Mouse (Mus musculus): ENCODE results near the gene Runx1. TPM values are rescaled to one million over a fixed set of nuclear protein-coding genes. Genes with fewer than 3 reads are reported as not detected.

Runx1 gene
- polyA plus RNA-seq, 1 experiment from 2014 or later: 4.5 TPM

DNA sequence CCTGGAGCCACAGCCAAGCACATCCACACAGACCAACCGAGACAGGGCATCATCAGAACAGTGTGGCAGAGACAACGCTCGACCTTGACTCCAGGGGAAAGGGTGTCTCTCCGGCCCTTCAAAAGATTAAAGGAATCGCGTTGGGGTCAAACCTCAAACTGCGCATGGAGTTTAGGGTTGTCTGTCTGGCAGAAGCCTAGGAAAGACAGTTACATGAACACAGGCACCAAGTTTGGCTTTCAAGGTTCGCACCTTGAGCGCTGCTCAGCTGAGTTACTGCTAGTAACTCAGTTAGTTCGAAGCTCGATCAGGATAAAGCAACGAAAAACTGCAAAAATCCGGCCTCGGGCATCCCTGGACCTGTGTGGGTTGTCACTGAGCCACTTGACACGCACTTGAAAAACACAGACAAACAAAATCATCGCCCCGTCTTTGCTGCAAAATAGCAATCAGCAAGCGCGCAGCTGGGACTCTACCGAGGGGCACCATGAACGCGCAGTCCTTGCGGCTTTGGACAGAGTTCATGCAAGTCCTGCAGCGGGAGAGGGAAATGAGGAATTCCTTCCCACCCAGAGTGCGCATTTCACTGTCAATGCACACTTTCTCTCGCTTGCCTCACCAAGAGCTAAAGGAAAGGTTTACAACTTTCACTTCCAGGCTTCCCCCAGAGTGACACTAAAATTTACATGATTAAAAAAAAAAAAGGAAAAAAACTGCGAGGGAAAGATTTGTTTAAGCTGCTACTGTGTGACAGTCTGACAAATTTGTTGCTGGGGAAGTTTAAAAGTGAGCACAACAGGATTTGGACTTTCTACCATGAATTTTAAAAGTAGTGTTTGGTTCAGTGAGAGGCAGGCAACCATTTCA is 126.2 kb downstream of the Runx1 start:
- Histone ChIP-seq H3K4me2 (replicated peaks) (peak overlapping the region; percentile 94), H3K4me3 (no peak overlapping the region; the same call in 1 of the 2 replicates)

GRCm38 (mm10) chr16:92698612-92698998 is 127.3 kb downstream of the Runx1 start:
- WGBS: under 1% methylated on average over 26 of the region's 26 CpGs
- peak overlapping the region; percentile 94 for H3K4me2 ChIP-seq (replicated peaks)
- H3K9ac ChIP-seq: peak overlapping the region; percentile 51; the same call in 1 of the 2 replicates
- H3K36me3 ChIP-seq: no peaks in the 10 kb centered on the region
- peaks cover 76% of the 10 kb centered on the region for H3K27me3 ChIP-seq (replicated peaks)
- peaks cover 27% of the 10 kb centered on the region for H3K4me1 ChIP-seq
- peak overlapping the region; percentile 46 for H3K4me3 ChIP-seq
- peak; percentile 67 for ATAC-seq (ENCODE audit: low FRiP score, low read depth)
- no peaks in the 10 kb centered on the region for H3K9me3 ChIP-seq
- H3K27ac ChIP-seq: no peak overlapping the region

More for the DNA sequence above, 126.2 kb downstream of the Runx1 start:
- Histone ChIP-seq H3K9ac (no peak overlapping the region), H3K36me3 (no peaks in the 10 kb centered on the region), H3K9me3 (no peaks in the 10 kb centered on the region), H3K27ac (no peak overlapping the region), H3K4me1 (peaks cover 30% of the 10 kb centered on the region), H3K27me3 (replicated peaks) (peaks cover 71% of the 10 kb centered on the region)
- WGBS: 1% methylated on average over 27 of the region's 27 CpGs
- ATAC-seq (ENCODE audit: low FRiP score, low read depth): no peak

DNA sequence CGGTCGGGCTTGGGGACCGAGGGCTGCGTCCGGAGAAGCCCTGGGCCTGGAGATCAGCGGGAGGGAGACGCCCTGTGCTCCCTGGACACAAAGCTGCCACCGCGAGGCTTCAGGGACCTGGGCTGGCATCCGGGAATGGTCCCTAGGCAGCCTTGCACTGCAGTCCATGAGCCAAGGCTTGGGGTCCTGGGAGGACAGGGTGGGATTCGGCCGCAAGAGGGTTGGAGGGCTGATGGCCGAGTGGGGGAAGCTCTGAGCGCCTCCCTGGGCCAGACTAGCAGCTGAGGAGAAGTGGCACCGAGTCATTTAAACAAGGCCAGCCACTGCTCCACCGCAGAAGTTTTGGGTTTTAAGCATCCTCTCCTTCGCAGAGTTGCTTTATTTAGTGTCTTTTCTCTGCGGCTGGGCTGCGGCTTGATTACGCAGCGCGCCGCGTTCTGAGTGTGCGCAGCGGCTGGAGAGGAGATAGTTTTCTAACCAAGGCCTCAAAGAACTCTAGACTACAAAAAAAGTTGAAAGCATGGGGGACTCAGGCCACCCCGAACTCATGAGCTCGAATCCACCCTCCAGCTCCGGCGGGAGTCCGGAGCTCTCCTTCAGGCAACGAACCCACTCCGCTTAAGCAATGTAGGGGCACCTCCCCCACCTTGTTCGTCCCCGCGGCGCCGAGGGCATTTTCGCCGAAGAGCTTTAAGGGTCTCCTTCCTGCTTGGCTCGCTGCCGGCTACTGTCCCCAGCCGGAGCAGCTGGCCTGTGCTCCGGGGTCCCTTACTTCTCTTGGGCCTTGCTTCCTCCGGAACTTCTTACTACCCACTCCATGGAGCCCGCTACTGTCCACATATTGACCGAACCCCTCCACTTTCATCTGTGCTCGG is 128.0 kb downstream of the Runx1 start:
- peak; percentile 48 for ATAC-seq (ENCODE audit: low FRiP score, low read depth)
- Histone ChIP-seq H3K4me3 (peak overlapping the region; percentile 46), H3K9me3 (no peaks in the 10 kb centered on the region), H3K27me3 (replicated peaks) (peaks cover 80% of the 10 kb centered on the region), H3K27ac (no peak overlapping the region), H3K4me1 (peaks cover 27% of the 10 kb centered on the region), H3K9ac (peak overlapping the region; percentile 51), H3K36me3 (no peaks in the 10 kb centered on the region), H3K4me2 (replicated peaks) (peak overlapping the region; percentile 94)
- WGBS: under 1% methylated on average over 48 of the region's 48 CpGs

DNA sequence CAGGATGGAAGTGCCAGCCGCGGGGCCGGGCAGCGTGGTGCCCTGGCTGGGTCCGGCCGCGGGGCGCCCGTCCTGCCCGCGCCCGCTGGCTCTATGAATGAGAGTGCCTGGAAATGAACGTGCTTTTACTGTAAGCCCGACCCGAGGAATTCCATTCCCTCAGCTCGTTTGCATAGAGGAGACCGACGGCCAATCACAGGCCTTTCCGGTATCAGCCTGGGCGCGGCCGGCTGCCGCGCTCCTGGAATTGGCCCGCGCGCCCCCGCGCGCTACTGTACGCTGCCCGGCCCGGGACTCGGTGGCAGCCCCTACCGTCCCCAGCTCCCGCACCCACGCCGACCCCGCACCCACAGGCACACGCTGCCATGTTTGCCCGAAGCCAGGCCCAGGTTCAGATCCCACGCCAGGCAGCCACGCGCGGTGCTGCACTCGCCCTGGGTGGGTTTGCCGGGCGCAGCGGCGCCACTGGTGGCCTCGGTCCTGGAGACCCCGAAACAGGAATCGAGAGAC is 128.7 kb downstream of the Runx1 start:
- Histone ChIP-seq H3K36me3 (no peaks in the 10 kb centered on the region), H3K27ac (no peak overlapping the region)
- under 1% methylated on average over 53 of the region's 53 CpGs for WGBS

DNA sequence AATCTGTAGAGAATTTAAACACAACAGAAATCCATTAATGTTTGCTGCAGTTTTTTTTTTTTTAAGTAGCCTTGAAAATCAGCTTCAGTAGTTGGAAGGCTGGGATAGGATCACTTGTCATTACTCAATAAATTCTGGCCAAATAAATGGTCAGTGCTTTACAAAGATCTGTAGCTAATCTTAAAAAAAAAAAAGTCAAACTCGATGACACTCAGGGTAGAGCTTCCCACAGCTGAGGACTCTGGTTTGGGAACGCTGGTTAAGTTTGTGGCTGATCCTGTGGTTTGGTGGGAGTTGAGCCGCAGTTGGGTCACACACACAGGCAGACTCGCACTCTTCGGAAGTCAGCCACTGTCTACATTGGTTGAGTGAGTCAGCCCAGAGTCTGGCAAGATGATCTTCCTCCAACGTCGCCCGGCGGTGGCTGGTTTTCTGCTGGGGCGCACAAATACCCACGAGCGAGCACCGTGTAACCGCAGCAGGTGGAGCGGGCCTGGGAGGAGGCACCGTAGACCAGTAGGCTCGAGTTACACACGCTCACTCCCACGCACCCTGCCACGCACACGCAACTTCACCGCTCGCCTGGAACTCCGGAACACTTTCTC is 129.4 kb downstream of the Runx1 start:
- under 1% methylated on average over 24 of the region's 24 CpGs for WGBS
- Histone ChIP-seq H3K9ac (no peak overlapping the region), H3K27ac (no peak overlapping the region), H3K27me3 (replicated peaks) (peaks cover 86% of the 10 kb centered on the region), H3K4me3 (peak overlapping the region; percentile 46), H3K4me2 (replicated peaks) (peak overlapping the region; percentile 94), H3K9me3 (no peaks in the 10 kb centered on the region), H3K36me3 (no peaks in the 10 kb centered on the region), H3K4me1 (peaks cover 27% of the 10 kb centered on the region)
- ATAC-seq (ENCODE audit: low FRiP score, low read depth): no peak

More for the DNA sequence above, 128.7 kb downstream of the Runx1 start:
- Histone ChIP-seq H3K4me1 (peaks cover 27% of the 10 kb centered on the region), H3K4me2 (replicated peaks) (peak overlapping the region; percentile 94), H3K9ac (peak overlapping the region; percentile 51), H3K9me3 (no peaks in the 10 kb centered on the region), H3K27me3 (replicated peaks) (peaks cover 87% of the 10 kb centered on the region), H3K4me3 (peak overlapping the region; percentile 46)
- ATAC-seq (ENCODE audit: low FRiP score, low read depth): peak; percentile 84

GRCm38 (mm10) chr16:92695981-92696380 is 130.0 kb downstream of the Runx1 start:
- Histone ChIP-seq H3K27ac (no peak overlapping the region), H3K27me3 (replicated peaks) (peaks cover 87% of the 10 kb centered on the region), H3K4me1 (peaks cover 27% of the 10 kb centered on the region), H3K36me3 (no peaks in the 10 kb centered on the region), H3K4me3 (peak overlapping the region; percentile 27; the same call in 1 of the 2 replicates), H3K9ac (no peak overlapping the region), H3K9me3 (no peaks in the 10 kb centered on the region), H3K4me2 (replicated peaks) (peak overlapping the region; percentile 51)
- 7% methylated on average over 12 of the region's 12 CpGs for WGBS
- no peak for ATAC-seq (ENCODE audit: low FRiP score, low read depth)

DNA sequence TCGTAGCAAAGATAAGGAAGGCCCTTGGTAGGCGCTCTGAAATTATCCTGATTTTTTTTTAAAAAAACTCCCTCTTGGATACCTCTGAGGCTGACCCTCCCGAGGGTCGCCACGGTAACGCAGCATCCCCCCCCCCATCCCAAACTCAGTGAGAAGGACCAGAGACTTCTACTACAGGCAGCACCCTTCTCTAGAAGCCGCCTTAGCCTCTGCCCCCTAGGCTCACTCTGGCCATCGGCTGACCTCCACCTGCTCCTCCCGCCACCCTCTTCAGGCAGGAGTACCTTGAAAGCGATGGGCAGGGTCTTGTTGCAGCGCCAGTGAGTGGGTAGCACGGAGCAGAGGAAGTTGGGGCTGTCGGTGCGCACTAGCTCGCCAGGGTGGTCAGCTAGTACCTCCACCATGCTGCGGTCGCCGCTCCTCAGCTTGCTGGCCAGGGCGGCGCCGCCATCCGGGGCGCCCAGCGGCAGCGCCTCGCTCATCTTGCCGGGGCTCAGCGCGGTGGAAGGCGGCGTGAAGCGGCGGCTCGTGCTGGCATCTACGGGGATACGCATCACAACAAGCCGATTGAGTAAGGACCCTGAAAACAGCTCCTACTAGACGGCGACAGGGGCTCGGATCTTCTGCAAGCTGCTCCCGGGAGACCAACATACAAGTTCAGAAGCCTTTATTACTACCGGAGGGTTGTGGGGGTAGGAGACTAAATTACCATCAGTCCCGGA is 130.6 kb downstream of the Runx1 start:
- Histone ChIP-seq H3K27ac (no peak overlapping the region), H3K9me3 (no peaks in the 10 kb centered on the region), H3K27me3 (replicated peaks) (peaks cover 81% of the 10 kb centered on the region), H3K4me3 (peak overlapping the region; percentile 27), H3K4me1 (peaks cover 27% of the 10 kb centered on the region), H3K36me3 (no peaks in the 10 kb centered on the region), H3K9ac (peak overlapping the region; percentile 17; the same call in 1 of the 2 replicates), H3K4me2 (replicated peaks) (peak overlapping the region; percentile 51)
- WGBS: under 1% methylated on average over 43 of the region's 43 CpGs
- ATAC-seq (ENCODE audit: low FRiP score, low read depth): no peak

- no peak overlapping the region for H3K9ac ChIP-seq
- no peak overlapping the region for H3K27ac ChIP-seq
- no peak for ATAC-seq (ENCODE audit: low FRiP score, low read depth)
- H3K27me3 ChIP-seq (replicated peaks): peaks cover 75% of the 10 kb centered on the region
- no peaks in the 10 kb centered on the region for H3K9me3 ChIP-seq
- no peak overlapping the region for H3K4me2 ChIP-seq (replicated peaks)
- H3K4me1 ChIP-seq: peaks cover 27% of the 10 kb centered on the region
- H3K36me3 ChIP-seq: no peaks in the 10 kb centered on the region
- H3K4me3 ChIP-seq: 0 out of 2 replicates have a peak overlapping the region, but pooled peaks have one; percentile 5
- 1% methylated on average over 19 of the region's 19 CpGs for WGBS
These were observed 131.3 kb downstream of the Runx1 start for GRCm38 (mm10) chr16:92694496-92695106.

DNA sequence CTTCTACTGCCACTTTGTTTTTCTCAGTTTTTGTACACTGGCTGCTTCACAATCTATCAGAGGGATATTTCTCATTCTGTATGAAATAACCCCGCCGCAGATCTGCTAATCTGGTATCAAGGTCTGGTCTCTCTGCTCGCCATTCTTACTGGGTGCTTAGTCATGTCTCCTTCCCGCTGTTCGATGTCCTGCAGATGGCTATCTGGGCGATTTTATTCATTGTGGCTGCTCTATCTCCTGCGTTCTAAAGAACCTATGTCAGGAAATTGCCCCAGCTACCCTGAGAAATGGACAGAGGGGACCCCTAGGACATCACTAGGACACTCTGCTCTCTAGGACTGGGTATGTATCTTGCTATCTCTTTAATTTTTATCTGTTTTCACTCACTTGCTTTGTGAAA is 135.2 kb downstream of the Runx1 start:
- H3K9ac ChIP-seq: no peak overlapping the region
- ATAC-seq (ENCODE audit: low FRiP score, low read depth): no peak
- WGBS: 81% methylated on average over 7 of the region's 7 CpGs
- H3K27ac ChIP-seq: no peak overlapping the region
- H3K4me1 ChIP-seq: peaks cover 6% of the 10 kb centered on the region
- H3K9me3 ChIP-seq: no peaks in the 10 kb centered on the region
- H3K4me3 ChIP-seq: no peak overlapping the region
- H3K27me3 ChIP-seq (replicated peaks): peaks cover 40% of the 10 kb centered on the region
- no peaks in the 10 kb centered on the region for H3K36me3 ChIP-seq
- H3K4me2 ChIP-seq (replicated peaks): no peak overlapping the region

GRCm38 (mm10) chr16:92688941-92689340 is 137.0 kb downstream of the Runx1 start:
- Histone ChIP-seq H3K9me3 (no peaks in the 10 kb centered on the region), H3K9ac (no peak overlapping the region), H3K27me3 (replicated peaks) (peaks cover 25% of the 10 kb centered on the region), H3K36me3 (no peaks in the 10 kb centered on the region), H3K4me2 (replicated peaks) (no peak overlapping the region), H3K4me1 (0 out of 2 replicates have a peak, but pooled peaks cover under 1% of the 10 kb centered on the region), H3K4me3 (no peak overlapping the region), H3K27ac (no peak overlapping the region)
- no peak for ATAC-seq (ENCODE audit: low FRiP score, low read depth)
- 96% methylated on average over 21 of the region's 21 CpGs for WGBS

DNA sequence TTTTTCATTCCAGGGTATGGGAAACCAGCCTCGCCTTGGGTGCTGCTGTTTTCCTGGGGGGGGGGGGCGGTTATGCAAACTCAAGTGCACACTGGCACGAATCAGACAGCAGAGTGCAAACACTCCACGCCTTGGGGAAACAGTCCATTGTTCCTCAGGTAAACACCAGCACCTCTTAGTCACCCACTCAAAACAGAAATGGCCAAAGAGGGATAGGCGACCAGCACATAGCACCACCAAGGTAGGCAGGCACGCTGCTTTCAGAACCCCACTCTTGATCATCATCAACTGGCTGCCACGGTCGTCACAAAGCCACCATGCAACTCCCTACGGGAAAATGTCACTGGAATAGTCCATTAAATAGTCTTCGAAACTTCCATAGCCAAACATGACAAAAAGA is 139.0 kb downstream of the Runx1 start:
- no peak overlapping the region for H3K27ac ChIP-seq
- no peak overlapping the region for H3K9ac ChIP-seq
- H3K4me1 ChIP-seq: 0 out of 2 replicates have a peak, but pooled peaks cover 4% of the 10 kb centered on the region
- H3K4me3 ChIP-seq: no peak overlapping the region
- no peak for ATAC-seq (ENCODE audit: low FRiP score, low read depth)
- WGBS: 91% methylated on average over 10 of the region's 10 CpGs
- no peaks in the 10 kb centered on the region for H3K9me3 ChIP-seq
- no peaks in the 10 kb centered on the region for H3K36me3 ChIP-seq
- H3K4me2 ChIP-seq (replicated peaks): no peak overlapping the region
- peaks cover 13% of the 10 kb centered on the region for H3K27me3 ChIP-seq (replicated peaks)
